Mouse (Mus musculus): ENCODE measurements around the gene Tifab. TPM values are rescaled to one million over a fixed set of nuclear protein-coding genes. Genes with fewer than 3 reads are reported as not detected.

Tifab gene
- polyA plus RNA-seq, 1 experiment, result 0.15 TPM

GRCm38 (mm10) chr13:56175848-56176247 is 2.8 kb downstream of the Tifab start:
- no peaks in the 10 kb centered on the region for H3K36me3 ChIP-seq (ENCODE audit: control insufficient read depth, insufficient read depth, low read length)
- H3K4me3 ChIP-seq (ENCODE audit: control insufficient read depth, low read depth, low read length), result no peak overlapping the region
- H3K4me1 ChIP-seq (ENCODE audit: control insufficient read depth, insufficient read depth, low read length), result peaks cover 12% of the 10 kb centered on the region
- TF ChIP-seq CTCF (IDR thresholded peaks at IDR 0.05; ENCODE audit: control insufficient read depth, insufficient read depth, insufficient replicate concordance, low read depth, low read length), result no peak
- TF ChIP-seq POLR2A (IDR thresholded peaks at IDR 0.05; ENCODE audit: control insufficient read depth, low read depth, low read length), result no peak
- H3K27ac ChIP-seq (ENCODE audit: control insufficient read depth, insufficient read depth, low read depth, low read length), result no peak overlapping the region
- H3K27me3 ChIP-seq (ENCODE audit: control insufficient read depth, insufficient read depth, low read length), result no peaks in the 10 kb centered on the region

- Histone ChIP-seq H3K4me3 (ENCODE audit: control insufficient read depth, low read depth, low read length) (no peak overlapping the region), H3K36me3 (ENCODE audit: control insufficient read depth, insufficient read depth, low read length) (no peaks in the 10 kb centered on the region), H3K27me3 (ENCODE audit: control insufficient read depth, insufficient read depth, low read length) (no peaks in the 10 kb centered on the region), H3K4me1 (ENCODE audit: control insufficient read depth, insufficient read depth, low read length) (peaks cover 12% of the 10 kb centered on the region), H3K27ac (ENCODE audit: control insufficient read depth, insufficient read depth, low read depth, low read length) (no peak overlapping the region)
- TF ChIP-seq POLR2A (IDR thresholded peaks at IDR 0.05; ENCODE audit: control insufficient read depth, low read depth, low read length), result no peak
- no peak for TF ChIP-seq CTCF (IDR thresholded peaks at IDR 0.05; ENCODE audit: control insufficient read depth, insufficient read depth, insufficient replicate concordance, low read depth, low read length)
Observed at GRCm38 (mm10) chr13:56172901-56173545, 5.7 kb downstream of the Tifab start.

DNA sequence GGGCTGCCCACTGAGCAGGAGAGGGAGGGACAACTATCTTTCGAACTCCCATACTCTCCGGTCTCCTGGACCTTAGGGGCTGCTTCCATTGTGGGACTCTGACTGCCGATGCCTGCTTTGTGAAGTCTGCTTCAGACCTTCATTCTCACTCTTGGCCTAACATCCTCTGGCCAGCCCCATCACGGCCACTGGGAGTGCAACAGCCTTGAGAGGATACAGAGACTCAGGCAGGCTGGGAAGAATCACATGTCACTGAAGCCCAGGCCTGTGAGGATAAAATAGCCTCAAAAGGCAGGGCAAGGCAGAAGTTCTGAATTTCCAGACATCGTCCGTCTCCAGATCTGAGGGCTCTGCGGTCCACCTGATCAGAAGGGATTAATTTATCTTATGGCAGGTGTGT is 6.6 kb downstream of the Tifab start:
- no peak for TF ChIP-seq CTCF (IDR thresholded peaks at IDR 0.05; ENCODE audit: control insufficient read depth, insufficient read depth, insufficient replicate concordance, low read depth, low read length)
- no peak for TF ChIP-seq POLR2A (IDR thresholded peaks at IDR 0.05; ENCODE audit: control insufficient read depth, low read depth, low read length)

GRCm38 (mm10) chr13:56168403-56168781 is 10.3 kb downstream of the Tifab start:
- TF ChIP-seq POLR2A (IDR thresholded peaks at IDR 0.05; ENCODE audit: control insufficient read depth, low read depth, low read length) (no peak), CTCF (IDR thresholded peaks at IDR 0.05; ENCODE audit: control insufficient read depth, insufficient read depth, insufficient replicate concordance, low read depth, low read length) (no peak)
- H3K4me3 ChIP-seq (ENCODE audit: control insufficient read depth, low read depth, low read length), result no peak overlapping the region
- no peaks in the 10 kb centered on the region for H3K36me3 ChIP-seq (ENCODE audit: control insufficient read depth, insufficient read depth, low read length)
- H3K27me3 ChIP-seq (ENCODE audit: control insufficient read depth, insufficient read depth, low read length), result no peaks in the 10 kb centered on the region
- no peak overlapping the region for H3K27ac ChIP-seq (ENCODE audit: control insufficient read depth, insufficient read depth, low read depth, low read length)
- H3K4me1 ChIP-seq (ENCODE audit: control insufficient read depth, insufficient read depth, low read length), result no peaks in the 10 kb centered on the region

More for the DNA sequence above, 6.6 kb downstream of the Tifab start:
- Histone ChIP-seq H3K36me3 (ENCODE audit: control insufficient read depth, insufficient read depth, low read length) (no peaks in the 10 kb centered on the region), H3K27me3 (ENCODE audit: control insufficient read depth, insufficient read depth, low read length) (no peaks in the 10 kb centered on the region), H3K27ac (ENCODE audit: control insufficient read depth, insufficient read depth, low read depth, low read length) (no peak overlapping the region), H3K4me1 (ENCODE audit: control insufficient read depth, insufficient read depth, low read length) (peaks cover 12% of the 10 kb centered on the region), H3K4me3 (ENCODE audit: control insufficient read depth, low read depth, low read length) (no peak overlapping the region)

GRCm38 (mm10) chr13:56167446-56168402 is 11.0 kb downstream of the Tifab start:
- TF ChIP-seq POLR2A (IDR thresholded peaks at IDR 0.05; ENCODE audit: control insufficient read depth, low read depth, low read length) (no peak), CTCF (IDR thresholded peaks at IDR 0.05; ENCODE audit: control insufficient read depth, insufficient read depth, insufficient replicate concordance, low read depth, low read length) (peak; percentile 63; the same call in 1 of the 2 replicates)
- Histone ChIP-seq H3K4me3 (ENCODE audit: control insufficient read depth, low read depth, low read length) (no peak overlapping the region), H3K36me3 (ENCODE audit: control insufficient read depth, insufficient read depth, low read length) (no peaks in the 10 kb centered on the region), H3K4me1 (ENCODE audit: control insufficient read depth, insufficient read depth, low read length) (no peaks in the 10 kb centered on the region), H3K27ac (ENCODE audit: control insufficient read depth, insufficient read depth, low read depth, low read length) (no peak overlapping the region), H3K27me3 (ENCODE audit: control insufficient read depth, insufficient read depth, low read length) (no peaks in the 10 kb centered on the region)

DNA sequence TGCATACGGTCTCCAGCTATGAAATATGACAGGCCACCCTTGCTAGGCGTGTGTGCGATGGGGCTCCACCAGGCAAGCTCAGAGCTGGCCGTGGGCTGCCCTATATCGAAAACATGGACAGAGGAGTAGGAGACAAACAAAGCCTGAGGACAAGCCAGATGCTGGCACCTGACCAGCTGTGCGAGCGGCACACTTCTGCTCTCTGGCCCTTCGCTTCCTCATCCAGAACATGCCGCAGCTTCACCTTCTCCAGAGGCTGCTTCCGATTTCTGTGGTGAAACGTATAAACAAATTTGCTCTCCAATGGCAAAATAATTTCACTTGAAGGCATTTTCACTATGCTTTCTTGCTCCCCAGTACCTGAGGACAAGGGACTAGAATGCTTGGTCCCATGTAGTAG is 13.1 kb downstream of the Tifab start:
- H3K27me3 ChIP-seq (ENCODE audit: control insufficient read depth, insufficient read depth, low read length), result no peaks in the 10 kb centered on the region
- no peaks in the 10 kb centered on the region for H3K4me1 ChIP-seq (ENCODE audit: control insufficient read depth, insufficient read depth, low read length)
- TF ChIP-seq POLR2A (IDR thresholded peaks at IDR 0.05; ENCODE audit: control insufficient read depth, low read depth, low read length) (no peak), CTCF (IDR thresholded peaks at IDR 0.05; ENCODE audit: control insufficient read depth, insufficient read depth, insufficient replicate concordance, low read depth, low read length) (no peak)
- no peak overlapping the region for H3K27ac ChIP-seq (ENCODE audit: control insufficient read depth, insufficient read depth, low read depth, low read length)
- H3K4me3 ChIP-seq (ENCODE audit: control insufficient read depth, low read depth, low read length), result no peak overlapping the region
- H3K36me3 ChIP-seq (ENCODE audit: control insufficient read depth, insufficient read depth, low read length), result no peaks in the 10 kb centered on the region

DNA sequence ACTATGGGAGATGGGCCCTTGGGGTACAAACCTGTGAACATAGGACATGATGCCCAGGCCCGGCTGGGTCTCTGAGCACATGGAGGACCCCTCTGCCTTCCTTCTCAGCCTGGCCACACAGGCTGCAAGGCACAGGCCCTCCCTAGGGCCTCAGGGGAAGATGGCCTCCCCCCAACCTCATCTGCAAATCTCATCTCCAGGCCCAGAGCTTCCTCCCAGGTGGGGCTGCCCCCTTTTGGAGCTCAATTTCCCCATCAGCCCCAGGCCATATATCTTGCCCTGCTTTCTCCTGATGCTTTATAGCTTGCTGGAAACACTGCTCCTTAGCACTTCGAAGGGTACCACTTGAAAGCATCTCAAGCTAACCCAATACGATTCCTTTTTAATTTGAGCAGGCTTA is 14.3 kb downstream of the Tifab start:
- no peak overlapping the region for H3K4me3 ChIP-seq (ENCODE audit: control insufficient read depth, low read depth, low read length)
- no peaks in the 10 kb centered on the region for H3K36me3 ChIP-seq (ENCODE audit: control insufficient read depth, insufficient read depth, low read length)
- no peak overlapping the region for H3K27ac ChIP-seq (ENCODE audit: control insufficient read depth, insufficient read depth, low read depth, low read length)
- no peaks in the 10 kb centered on the region for H3K4me1 ChIP-seq (ENCODE audit: control insufficient read depth, insufficient read depth, low read length)
- no peaks in the 10 kb centered on the region for H3K27me3 ChIP-seq (ENCODE audit: control insufficient read depth, insufficient read depth, low read length)
- TF ChIP-seq POLR2A (IDR thresholded peaks at IDR 0.05; ENCODE audit: control insufficient read depth, low read depth, low read length) (no peak), CTCF (IDR thresholded peaks at IDR 0.05; ENCODE audit: control insufficient read depth, insufficient read depth, insufficient replicate concordance, low read depth, low read length) (no peak)
